Mouse (Mus musculus) cortical plate, adult 2 months (tissue): ENCODE measurements around the gene Cbx4.

Experiments
- CTCF ChIP-seq: fragments of 200-500 bp; IDR thresholded peaks from 2 replicates; pipeline ENCODE4 v1.5.1; 2011; ENCODE audit warnings: mild to moderate bottlenecking, control low read depth, low read length; ENCODE audit not compliant: insufficient read depth; ENCODE audit errors: extremely low read depth
- POLR2A ChIP-seq: fragments of 200-500 bp; IDR thresholded peaks from 2 replicates; pipeline ENCODE4 v1.6.1; 2011; ENCODE audit warnings: mild to moderate bottlenecking, low read length, control low read depth; ENCODE audit not compliant: insufficient read depth; ENCODE audit errors: extremely low read depth

DNA sequence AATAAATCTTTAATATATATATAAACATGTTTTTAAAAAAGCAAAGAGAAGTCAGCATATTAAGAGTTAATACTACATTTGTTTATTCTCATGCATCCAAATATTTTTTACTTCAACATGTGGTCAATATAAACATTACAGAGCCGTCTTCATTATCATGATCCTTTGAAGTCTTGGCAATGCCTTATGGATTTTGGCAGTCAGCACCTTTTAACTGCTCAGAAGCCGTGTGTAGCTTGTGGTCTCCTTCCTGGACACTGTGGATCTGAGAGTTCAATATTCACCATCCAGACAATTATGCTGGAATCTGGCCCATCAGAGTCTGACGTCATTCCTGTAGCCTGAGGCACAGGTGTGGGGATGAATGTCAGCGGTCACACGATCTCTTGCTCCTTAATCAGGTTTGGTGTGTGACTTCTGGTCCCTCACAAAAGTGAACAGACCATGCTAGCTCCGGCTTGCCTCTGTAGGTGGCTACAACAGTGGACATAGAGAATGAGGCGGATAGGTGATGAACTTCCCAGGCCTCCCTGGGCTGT, 19.1 kb upstream of the Cbx4 start:
- no peak for TF ChIP-seq CTCF
- TF ChIP-seq POLR2A: no peak
